Mouse (Mus musculus) heart, embryonic 16.5 days (tissue): ENCODE measurements around the gene Usp29. TPM values are rescaled to one million over a fixed set of nuclear protein-coding genes. Genes with fewer than 3 reads are reported as not detected.
"Not testable (repeated sequence)": the region's sequence is repeated elsewhere in the genome, so short reads cannot be mapped to it uniquely, and the experiment has no call there.

Experiments used
- ATAC-seq: fragments of 200-750 bp; cut with Nextera tagmentation; replicated peaks from 2 replicates; pipeline ENCODE4 v1.8.0; 2017; ENCODE audit warnings: moderate number of reproducible peaks; ENCODE audit not compliant: insufficient read depth, low FRiP score; ENCODE audit errors: extremely low read depth
- H3K27ac ChIP-seq: fragments of 300-500 bp; sonication (generic); 2 replicates; pipeline ENCODE4 v1.5.1; 2014; ENCODE audit warnings: mild to moderate bottlenecking, low read length, control low read depth, moderate library complexity
- H3K27me3 ChIP-seq: fragments of 300-500 bp; sonication (generic); 2 replicates; pipeline ENCODE4 v1.6.1; 2014; ENCODE audit warnings: low read length, mixed read lengths; ENCODE audit not compliant: control insufficient read depth, insufficient read depth
- H3K36me3 ChIP-seq: fragments of 300-500 bp; sonication (generic); 2 replicates; pipeline ENCODE4 v1.6.1; 2014; ENCODE audit not compliant: control insufficient read depth, insufficient read depth
- H3K4me1 ChIP-seq: fragments of 300-500 bp; sonication (generic); 2 replicates; pipeline ENCODE4 v1.6.1; 2014; ENCODE audit warnings: low read length, mixed read lengths; ENCODE audit not compliant: control insufficient read depth, insufficient read depth
- H3K4me2 ChIP-seq: fragments of 300-500 bp; sonication (generic); 2 replicates; pipeline ENCODE4 v1.6.1; 2014; ENCODE audit warnings: low read depth, mild to moderate bottlenecking, control low read depth, low read length
- H3K4me3 ChIP-seq: fragments of 300-500 bp; sonication (generic); 2 replicates; pipeline ENCODE4 v1.5.1; 2014; ENCODE audit warnings: mild to moderate bottlenecking, control low read depth, low read length
- H3K9ac ChIP-seq: fragments of 300-500 bp; sonication (generic); 2 replicates; pipeline ENCODE4 v1.6.1; 2014; ENCODE audit warnings: low read length, control low read depth
- H3K9me3 ChIP-seq: fragments of 300-500 bp; sonication (generic); replicated peaks from 2 replicates; pipeline ENCODE4 v1.6.1; 2016; ENCODE audit warnings: low read length; ENCODE audit not compliant: control insufficient read depth
- WGBS: fragments of 180-500 bp; shearing (Covaris S2); extraction: QIAGEN DNeasy Blood & Tissue Kit; methylation state at CpG from one replicate; pipeline ENCODE4 v1.1.7; 2014; 5-methylcytosine and 5-hydroxymethylcytosine counted together
- polyA plus RNA-seq: library from polyadenylated mRNA; unstranded; fragments of >200 nt; fragmentation: Nextera tagmentation; extraction: Ambion mirVana; gene quantifications from 2 replicates; pipeline ENCODE4 v1.2.1, GENCODE M21; 2015

The Usp29 gene
- polyA plus RNA-seq, 1 experiment from 2014 or later = 6.1 TPM

DNA sequence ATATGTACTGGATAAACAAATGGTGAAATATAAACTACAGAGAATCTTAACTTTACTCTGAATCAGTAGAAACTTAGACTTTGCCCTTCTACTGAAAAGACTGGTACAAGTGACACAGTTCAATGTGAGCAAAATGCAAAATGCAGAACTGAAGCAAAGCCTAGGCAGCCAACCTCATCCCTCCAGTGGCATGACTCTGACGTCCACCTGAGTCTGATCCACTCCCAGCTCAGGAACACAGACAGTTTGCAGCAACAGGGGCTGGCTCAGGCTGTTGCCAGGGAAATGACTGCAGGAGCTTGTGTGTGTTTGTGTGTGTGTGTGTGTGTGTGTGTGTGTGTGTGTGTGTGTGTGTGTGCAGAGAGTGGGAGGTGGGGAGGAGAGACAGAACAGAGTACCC, 147.8 kb downstream of the Usp29 start:
- H3K4me2 ChIP-seq = no peak overlapping the region
- H3K9me3 ChIP-seq = no peaks in the 10 kb centered on the region
- ATAC-seq = no peak
- no peak overlapping the region for H3K27ac ChIP-seq
- WGBS = 50% methylated on average over 1 of the region's 1 CpGs
- H3K4me3 ChIP-seq = no peak overlapping the region
- no peaks in the 10 kb centered on the region for H3K27me3 ChIP-seq
- no peaks in the 10 kb centered on the region for H3K4me1 ChIP-seq
- H3K9ac ChIP-seq = no peak overlapping the region
- H3K36me3 ChIP-seq = no peaks in the 10 kb centered on the region

GRCm38 (mm10) chr7:6878849-6879248, 148.5 kb downstream of the Usp29 start:
- H3K36me3 ChIP-seq, ATAC-seq, H3K4me1 ChIP-seq, H3K9me3 ChIP-seq, H3K4me2 ChIP-seq, H3K27ac ChIP-seq, H3K4me3 ChIP-seq, H3K9ac ChIP-seq, H3K27me3 ChIP-seq: not testable (repeated sequence)
- 87% methylated on average over 2 of the region's 3 CpGs for WGBS

- no peak overlapping the region for H3K4me2 ChIP-seq
- H3K9ac ChIP-seq = no peak overlapping the region
- no peaks in the 10 kb centered on the region for H3K36me3 ChIP-seq
- H3K27me3 ChIP-seq = no peaks in the 10 kb centered on the region
- no peak overlapping the region for H3K27ac ChIP-seq
- peak; percentile 62; the same call in 1 of the 2 replicates for ATAC-seq
- H3K4me3 ChIP-seq = no peak overlapping the region
- 29% methylated on average over 11 of the region's 11 CpGs for WGBS
- no peaks in the 10 kb centered on the region for H3K9me3 ChIP-seq
- no peaks in the 10 kb centered on the region for H3K4me1 ChIP-seq
Measured at GRCm38 (mm10) chr7:6879512-6880164, 149.3 kb downstream of the Usp29 start.

DNA sequence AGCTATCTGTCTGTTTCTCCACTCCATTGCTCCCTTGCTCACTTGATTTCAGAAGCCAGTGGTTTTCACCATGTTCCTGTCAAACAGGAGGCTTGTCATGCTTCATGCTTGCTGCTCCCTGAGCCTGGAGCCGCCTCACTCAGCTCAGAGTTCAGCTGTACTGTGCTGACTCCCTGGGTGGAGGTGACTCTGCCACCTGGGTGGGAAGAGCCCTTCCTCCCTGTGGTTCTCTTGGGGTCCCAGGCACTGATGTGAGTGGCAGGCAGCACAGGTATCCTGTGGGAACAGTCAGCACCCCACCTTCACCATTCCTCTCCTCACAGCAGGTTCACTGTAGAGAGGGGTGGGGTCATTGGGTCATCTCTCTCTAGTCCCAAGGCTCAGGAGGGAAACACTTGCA, 150.5 kb downstream of the Usp29 start:
- H3K4me2 ChIP-seq, H3K27ac ChIP-seq, H3K36me3 ChIP-seq, H3K4me3 ChIP-seq, ATAC-seq, H3K9me3 ChIP-seq, H3K9ac ChIP-seq, H3K27me3 ChIP-seq, H3K4me1 ChIP-seq: not testable (repeated sequence)
- no CpG with 5 or more reads among the region's 1 CpGs for WGBS

- H3K36me3 ChIP-seq = no peaks in the 10 kb centered on the region
- H3K9ac ChIP-seq = no peak overlapping the region
- no peak for ATAC-seq
- no peaks in the 10 kb centered on the region for H3K27me3 ChIP-seq
- 54% methylated on average over 6 of the region's 6 CpGs for WGBS
- H3K4me2 ChIP-seq = no peak overlapping the region
- no peaks in the 10 kb centered on the region for H3K9me3 ChIP-seq
- peaks cover 7% of the 10 kb centered on the region for H3K4me1 ChIP-seq
- no peak overlapping the region for H3K27ac ChIP-seq
- no peak overlapping the region for H3K4me3 ChIP-seq
Measured at GRCm38 (mm10) chr7:6881473-6882046, 151.2 kb downstream of the Usp29 start.

- H3K27ac ChIP-seq = no peak overlapping the region
- no peaks in the 10 kb centered on the region for H3K9me3 ChIP-seq
- H3K36me3 ChIP-seq = no peaks in the 10 kb centered on the region
- H3K9ac ChIP-seq = no peak overlapping the region
- H3K27me3 ChIP-seq = no peaks in the 10 kb centered on the region
- peaks cover 7% of the 10 kb centered on the region for H3K4me1 ChIP-seq
- H3K4me3 ChIP-seq = no peak overlapping the region
- WGBS = 47% methylated on average over 8 of the region's 8 CpGs
- no peak overlapping the region for H3K4me2 ChIP-seq
- ATAC-seq = no peak
Measured at GRCm38 (mm10) chr7:6883376-6884147, 153.2 kb downstream of the Usp29 start.

GRCm38 (mm10) chr7:6885416-6885815, 155.0 kb downstream of the Usp29 start:
- no peaks in the 10 kb centered on the region for H3K36me3 ChIP-seq
- WGBS = 44% methylated on average over 7 of the region's 7 CpGs
- no peaks in the 10 kb centered on the region for H3K9me3 ChIP-seq
- no peaks in the 10 kb centered on the region for H3K27me3 ChIP-seq
- H3K4me1 ChIP-seq = peaks cover 7% of the 10 kb centered on the region
- H3K4me3 ChIP-seq = no peak overlapping the region
- ATAC-seq = peak; percentile 64
- H3K9ac ChIP-seq = no peak overlapping the region
- no peak overlapping the region for H3K4me2 ChIP-seq
- H3K27ac ChIP-seq = peak overlapping the region; percentile 63

GRCm38 (mm10) chr7:6886896-6887295, 156.5 kb downstream of the Usp29 start:
- Histone ChIP-seq H3K27me3 (no peaks in the 10 kb centered on the region), H3K27ac (no peak overlapping the region), H3K36me3 (no peaks in the 10 kb centered on the region), H3K9me3 (no peaks in the 10 kb centered on the region), H3K9ac (no peak overlapping the region), H3K4me3 (no peak overlapping the region), H3K4me1 (peaks cover 7% of the 10 kb centered on the region), H3K4me2 (no peak overlapping the region)
- ATAC-seq = no peak
- WGBS = 89% methylated on average over 1 of the region's 1 CpGs

DNA sequence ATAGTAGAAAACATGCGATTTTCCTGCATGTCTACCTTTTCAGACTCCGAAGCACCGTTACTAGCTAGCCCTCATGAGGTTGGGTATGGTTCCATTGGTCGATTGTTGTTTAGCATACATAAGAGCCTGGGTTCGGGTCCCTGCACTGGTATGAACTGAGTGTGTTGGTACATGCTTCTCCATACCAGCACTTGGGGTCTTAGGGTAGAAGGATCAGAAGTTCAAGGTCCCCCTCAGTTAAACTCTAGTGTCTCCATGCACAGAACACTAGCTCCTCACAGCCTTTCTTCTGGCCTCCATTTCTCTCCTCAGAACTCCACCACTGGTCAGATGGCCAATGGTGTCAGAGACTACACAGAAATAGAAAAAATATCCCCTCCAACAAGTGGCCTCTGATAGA, 159.5 kb downstream of the Usp29 start:
- Histone ChIP-seq H3K27me3 (no peaks in the 10 kb centered on the region), H3K4me2 (no peak overlapping the region), H3K9ac (no peak overlapping the region), H3K4me1 (peaks cover 7% of the 10 kb centered on the region), H3K27ac (no peak overlapping the region), H3K36me3 (no peaks in the 10 kb centered on the region), H3K4me3 (no peak overlapping the region), H3K9me3 (no peaks in the 10 kb centered on the region)
- 94% methylated on average over 5 of the region's 5 CpGs for WGBS
- ATAC-seq = no peak
